Mouse (Mus musculus): ENCODE data around the gene Ilf2. TPM values are rescaled to one million over a fixed set of nuclear protein-coding genes. Genes with fewer than 3 reads are reported as not detected.

Gene Ilf2
- polyA plus RNA-seq, 1 experiment from 2014 or later = 151 TPM

DNA sequence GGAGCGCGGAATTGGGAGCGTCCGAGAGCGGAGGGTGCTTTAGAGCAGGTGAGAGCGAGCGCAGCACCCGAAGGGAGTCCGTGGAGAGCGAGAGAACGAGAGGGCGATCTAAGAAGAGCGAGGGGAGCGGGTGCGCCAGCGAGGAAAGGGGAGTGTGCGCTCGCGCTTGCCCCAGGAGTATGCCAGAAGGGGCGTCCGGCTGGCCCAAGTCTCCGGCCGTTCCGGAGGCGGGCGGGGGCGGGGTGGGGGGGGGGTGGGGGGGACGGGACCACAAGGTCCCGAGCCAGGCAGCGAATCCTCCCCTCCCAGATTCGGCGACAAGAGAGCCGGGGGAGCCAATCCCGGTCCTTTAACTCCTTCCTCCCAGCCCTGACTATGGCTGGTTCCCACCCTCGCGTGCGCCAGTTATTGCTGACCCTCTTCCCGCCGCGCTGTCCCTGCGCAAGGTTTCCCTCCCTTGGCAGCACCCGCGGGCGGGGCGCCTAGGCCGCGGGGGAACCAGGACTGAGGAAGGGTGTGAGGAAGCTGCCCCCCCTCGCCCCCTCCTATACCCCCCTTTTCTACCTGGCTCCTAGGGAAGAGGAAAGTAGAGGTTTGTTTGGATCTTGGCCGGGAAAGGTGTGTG is 10.1 kb upstream of the Ilf2 start, which contains the start of gene Npr1:
Gene Npr1, minus strand, starts transcription at position 181 of the 625 bp plus-strand sequence.
- peaks cover 28% of the 10 kb centered on the region for H3K27me3 ChIP-seq (ENCODE audit: control insufficient read depth, insufficient read depth, low read length)
- peak within 1 kb of the TSS; percentile 75 for H3K4me2 ChIP-seq
- no peaks in the 10 kb centered on the region for H3K36me3 ChIP-seq (ENCODE audit: control insufficient read depth, insufficient read depth, low read length)
- peaks cover 15% of the 10 kb centered on the region for H3K4me1 ChIP-seq (ENCODE audit: control insufficient read depth, insufficient read depth, low read length)
- H3K4me3 ChIP-seq (ENCODE audit: low read depth, low read length) = peak within 1 kb of the TSS; percentile 60
- H3K27ac ChIP-seq (ENCODE audit: low read depth, low read length) = no peak within 1 kb of the TSS
- peak within 1 kb of the TSS; percentile 67 for H3K9ac ChIP-seq (ENCODE audit: low read depth, low read length)
- under 1% methylated on average over 32 of the region's 49 CpGs for WGBS (ENCODE audit: insufficient replicate concordance)
- no peaks in the 10 kb centered on the region for H3K9me3 ChIP-seq (replicated peaks; ENCODE audit: control insufficient read depth, low read length)
- peak; percentile 53 for ATAC-seq (replicated peaks; ENCODE audit: insufficient number of reproducible peaks, low FRiP score, low TSS enrichment)

DNA sequence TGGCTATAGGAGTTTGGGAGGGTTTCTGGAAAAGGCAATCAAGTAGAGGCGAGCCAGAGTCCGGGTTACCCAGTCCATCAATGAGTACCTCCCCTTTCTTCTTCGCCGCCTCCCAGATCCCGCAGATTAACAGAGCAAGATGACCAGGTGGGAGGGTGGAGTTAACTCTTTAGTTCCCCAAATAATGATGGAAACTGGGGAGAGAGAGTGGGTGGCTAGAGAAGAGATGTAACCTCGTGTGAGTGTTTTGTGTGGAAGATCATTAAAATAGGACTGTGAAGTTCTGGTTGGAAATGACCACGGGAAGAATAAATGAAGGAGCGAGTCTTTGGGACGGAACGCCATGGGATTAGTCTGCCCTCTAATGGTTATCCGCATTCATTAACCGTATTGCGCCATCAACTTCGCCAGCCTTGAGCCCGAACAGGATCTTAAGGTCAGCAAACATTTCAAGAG is 9.6 kb upstream of the Ilf2 start:
- Histone ChIP-seq H3K27ac (ENCODE audit: low read depth, low read length) (no peak overlapping the region), H3K27me3 (ENCODE audit: control insufficient read depth, insufficient read depth, low read length) (peaks cover 28% of the 10 kb centered on the region), H3K4me2 (peak overlapping the region; percentile 75), H3K9ac (ENCODE audit: low read depth, low read length) (no peak overlapping the region), H3K9me3 (replicated peaks; ENCODE audit: control insufficient read depth, low read length) (no peaks in the 10 kb centered on the region), H3K4me1 (ENCODE audit: control insufficient read depth, insufficient read depth, low read length) (peaks cover 15% of the 10 kb centered on the region), H3K4me3 (ENCODE audit: low read depth, low read length) (peak overlapping the region; percentile 60), H3K36me3 (ENCODE audit: control insufficient read depth, insufficient read depth, low read length) (no peaks in the 10 kb centered on the region)
- ATAC-seq (replicated peaks; ENCODE audit: insufficient number of reproducible peaks, low FRiP score, low TSS enrichment) = no peak
- under 1% methylated on average over 15 of the region's 15 CpGs for WGBS (ENCODE audit: insufficient replicate concordance)

DNA sequence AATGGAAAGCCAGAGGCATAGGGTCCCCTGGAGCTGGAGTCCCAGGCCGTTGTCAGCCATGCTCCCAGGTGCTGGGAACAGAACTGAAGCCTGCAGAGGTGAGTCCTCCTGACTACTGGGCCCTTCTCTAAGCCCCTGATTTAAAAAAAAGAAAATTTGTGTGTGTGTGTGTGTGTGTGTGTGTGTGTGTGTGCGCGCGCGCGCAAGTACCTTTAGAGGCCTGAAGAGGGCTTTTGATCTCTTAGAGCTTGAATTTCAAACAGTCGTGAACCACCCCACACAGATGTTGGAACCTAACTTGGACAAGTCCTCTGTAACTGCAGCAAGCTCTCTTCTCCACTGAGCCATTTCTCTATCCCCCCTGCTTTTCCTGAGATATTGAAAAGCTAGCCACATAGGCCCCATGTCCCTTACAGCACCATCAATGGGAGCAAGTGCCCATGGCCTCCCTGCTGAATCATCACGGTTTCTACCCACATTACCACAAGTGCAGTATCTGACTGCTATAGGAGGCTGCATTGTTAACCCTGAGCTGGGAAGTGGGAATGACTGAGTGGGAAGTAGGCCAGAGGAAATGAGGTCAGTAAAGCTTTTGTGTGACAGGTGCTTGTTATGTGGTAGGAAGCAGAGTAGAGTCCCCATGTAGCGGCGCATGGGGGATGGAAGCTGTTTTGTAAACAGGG is 8.2 kb upstream of the Ilf2 start:
- Histone ChIP-seq H3K9me3 (replicated peaks; ENCODE audit: control insufficient read depth, low read length) (no peaks in the 10 kb centered on the region), H3K27me3 (ENCODE audit: control insufficient read depth, insufficient read depth, low read length) (peaks cover 28% of the 10 kb centered on the region), H3K4me3 (ENCODE audit: low read depth, low read length) (no peak overlapping the region), H3K27ac (ENCODE audit: low read depth, low read length) (no peak overlapping the region), H3K4me1 (ENCODE audit: control insufficient read depth, insufficient read depth, low read length) (peaks cover 9% of the 10 kb centered on the region), H3K36me3 (ENCODE audit: control insufficient read depth, insufficient read depth, low read length) (no peaks in the 10 kb centered on the region), H3K4me2 (no peak overlapping the region), H3K9ac (ENCODE audit: low read depth, low read length) (no peak overlapping the region)
- 93% methylated on average over 10 of the region's 10 CpGs for WGBS (ENCODE audit: insufficient replicate concordance)
- no peak for ATAC-seq (replicated peaks; ENCODE audit: insufficient number of reproducible peaks, low FRiP score, low TSS enrichment)

DNA sequence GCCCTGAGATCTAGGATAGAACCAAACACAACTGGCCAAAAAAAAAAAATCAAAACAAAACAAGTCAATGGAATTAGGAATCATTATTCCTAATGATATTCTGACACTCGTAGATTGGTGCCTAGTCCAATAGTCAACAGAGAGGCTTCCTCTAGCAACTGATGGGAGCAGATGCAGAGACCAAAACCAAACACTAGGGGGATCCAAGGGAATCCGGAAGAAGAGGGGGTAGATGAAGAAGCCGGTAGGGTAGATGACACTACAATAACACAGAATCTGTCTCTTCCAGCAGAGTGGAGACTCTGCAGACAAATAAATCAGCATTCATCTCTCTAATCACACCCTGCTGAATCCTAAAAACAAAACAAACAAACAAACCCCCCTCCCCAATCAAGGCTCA is 3.7 kb upstream of the Ilf2 start:
- Histone ChIP-seq H3K36me3 (ENCODE audit: control insufficient read depth, insufficient read depth, low read length) (no peaks in the 10 kb centered on the region), H3K9me3 (replicated peaks; ENCODE audit: control insufficient read depth, low read length) (no peaks in the 10 kb centered on the region), H3K4me2 (no peak overlapping the region), H3K9ac (ENCODE audit: low read depth, low read length) (no peak overlapping the region), H3K27me3 (ENCODE audit: control insufficient read depth, insufficient read depth, low read length) (no peaks in the 10 kb centered on the region), H3K27ac (ENCODE audit: low read depth, low read length) (no peak overlapping the region), H3K4me3 (ENCODE audit: low read depth, low read length) (no peak overlapping the region), H3K4me1 (ENCODE audit: control insufficient read depth, insufficient read depth, low read length) (peaks cover 6% of the 10 kb centered on the region; the same call in 1 of the 2 replicates)
- ATAC-seq (replicated peaks; ENCODE audit: insufficient number of reproducible peaks, low FRiP score, low TSS enrichment) = no peak
- 36% methylated on average over 3 of the region's 3 CpGs for WGBS (ENCODE audit: insufficient replicate concordance)

DNA sequence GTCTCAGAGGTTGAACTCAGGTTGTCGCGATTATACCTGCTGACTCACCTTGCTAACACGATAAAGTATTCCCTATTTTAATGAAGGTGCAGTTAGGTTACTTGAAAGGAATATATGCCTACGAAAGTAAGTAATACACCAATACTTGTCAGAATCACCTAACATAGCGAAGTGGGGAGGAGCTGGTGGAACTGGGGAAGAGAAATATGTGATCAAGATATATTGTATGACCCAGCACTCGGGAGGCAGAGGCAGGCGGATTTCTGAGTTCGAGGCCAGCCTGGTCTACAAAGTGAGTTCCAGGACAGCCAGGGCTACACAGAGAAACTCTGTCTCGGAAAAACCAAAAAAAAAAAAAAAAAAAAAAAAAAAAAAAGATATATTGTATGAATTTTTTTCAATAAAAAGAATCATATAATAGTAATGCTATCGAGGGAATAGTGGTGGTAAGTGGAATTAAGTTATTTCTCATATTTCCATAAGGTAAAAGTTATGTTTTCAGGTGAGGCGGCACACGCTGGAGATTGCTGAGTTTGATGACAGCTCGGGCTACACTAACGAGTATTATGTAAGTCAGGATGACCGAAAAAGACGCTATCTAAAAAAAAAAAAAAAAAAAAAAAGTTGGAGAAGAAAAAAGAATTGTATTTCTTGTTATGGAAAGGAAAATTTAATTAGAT is 635 bp upstream of the Ilf2 start:
- peaks cover 6% of the 10 kb centered on the region; the same call in 1 of the 2 replicates for H3K4me1 ChIP-seq (ENCODE audit: control insufficient read depth, insufficient read depth, low read length)
- no peaks in the 10 kb centered on the region for H3K27me3 ChIP-seq (ENCODE audit: control insufficient read depth, insufficient read depth, low read length)
- H3K9ac ChIP-seq (ENCODE audit: low read depth, low read length) = no peak overlapping the region
- ATAC-seq (replicated peaks; ENCODE audit: insufficient number of reproducible peaks, low FRiP score, low TSS enrichment) = 0 out of 2 replicates have a peak, but pooled peaks have one; percentile 8
- H3K9me3 ChIP-seq (replicated peaks; ENCODE audit: control insufficient read depth, low read length) = no peaks in the 10 kb centered on the region
- WGBS (ENCODE audit: insufficient replicate concordance) = 39% methylated on average over 15 of the region's 16 CpGs
- peaks cover 13% of the 10 kb centered on the region for H3K36me3 ChIP-seq (ENCODE audit: control insufficient read depth, insufficient read depth, low read length)
- H3K27ac ChIP-seq (ENCODE audit: low read depth, low read length) = no peak overlapping the region
- H3K4me2 ChIP-seq = peak overlapping the region; percentile 52
- peak overlapping the region; percentile 38 for H3K4me3 ChIP-seq (ENCODE audit: low read depth, low read length)

DNA sequence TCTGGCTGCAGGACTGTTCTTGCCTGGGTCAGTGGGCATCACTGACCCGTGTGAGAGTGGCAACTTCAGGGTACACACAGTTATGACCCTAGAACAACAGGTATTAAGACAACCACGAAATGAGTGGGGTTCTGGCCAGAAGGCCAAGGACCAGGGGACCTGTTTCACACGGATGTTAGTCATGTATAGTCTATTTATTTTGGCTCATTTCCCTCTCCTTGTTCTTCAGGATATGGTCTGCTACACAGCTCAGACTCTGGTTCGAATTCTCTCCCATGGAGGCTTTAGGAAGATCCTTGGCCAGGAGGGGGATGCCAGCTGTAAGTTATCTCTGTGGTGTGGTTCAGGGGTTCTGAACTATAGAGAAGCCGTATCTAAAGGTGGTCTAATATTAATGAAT is 11.1 kb downstream of the Ilf2 start:
- WGBS (ENCODE audit: insufficient replicate concordance) = 80% methylated on average over 5 of the region's 5 CpGs

DNA sequence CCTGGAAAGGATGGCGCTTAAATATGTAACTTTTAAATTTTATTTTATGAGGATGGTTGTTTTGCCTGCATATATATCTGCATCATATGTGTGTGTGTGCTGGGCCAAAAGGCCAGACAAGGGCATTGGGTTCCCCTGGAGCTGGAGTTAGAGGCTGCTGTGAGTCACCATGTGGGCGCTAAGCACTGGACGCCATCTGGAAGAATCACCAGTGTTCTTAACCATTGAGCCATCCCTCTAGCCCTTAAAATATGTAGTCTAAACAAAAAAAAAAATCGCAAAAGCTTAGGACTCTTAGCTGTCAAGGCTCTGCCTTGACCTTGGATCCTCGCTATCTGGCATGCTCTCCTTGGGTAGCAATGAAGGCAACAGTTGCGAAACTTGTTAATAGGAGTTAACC is 12.7 kb downstream of the Ilf2 start:
- Histone ChIP-seq H3K4me3 (ENCODE audit: low read depth, low read length) (no peak overlapping the region), H3K27me3 (ENCODE audit: control insufficient read depth, insufficient read depth, low read length) (no peaks in the 10 kb centered on the region), H3K4me1 (ENCODE audit: control insufficient read depth, insufficient read depth, low read length) (peaks cover 6% of the 10 kb centered on the region; the same call in 1 of the 2 replicates), H3K9ac (ENCODE audit: low read depth, low read length) (no peak overlapping the region), H3K36me3 (ENCODE audit: control insufficient read depth, insufficient read depth, low read length) (peaks cover 21% of the 10 kb centered on the region), H3K9me3 (replicated peaks; ENCODE audit: control insufficient read depth, low read length) (no peaks in the 10 kb centered on the region), H3K27ac (ENCODE audit: low read depth, low read length) (no peak overlapping the region), H3K4me2 (no peak overlapping the region)
- 90% methylated on average over 6 of the region's 6 CpGs for WGBS (ENCODE audit: insufficient replicate concordance)
- no peak for ATAC-seq (replicated peaks; ENCODE audit: insufficient number of reproducible peaks, low FRiP score, low TSS enrichment)

More for the DNA sequence above, 11.1 kb downstream of the Ilf2 start:
- H3K4me1 ChIP-seq (ENCODE audit: control insufficient read depth, insufficient read depth, low read length) = peaks cover 6% of the 10 kb centered on the region; the same call in 1 of the 2 replicates
- no peak for ATAC-seq (replicated peaks; ENCODE audit: insufficient number of reproducible peaks, low FRiP score, low TSS enrichment)
- no peak overlapping the region for H3K9ac ChIP-seq (ENCODE audit: low read depth, low read length)
- H3K4me2 ChIP-seq = no peak overlapping the region
- no peaks in the 10 kb centered on the region for H3K27me3 ChIP-seq (ENCODE audit: control insufficient read depth, insufficient read depth, low read length)
- no peak overlapping the region for H3K27ac ChIP-seq (ENCODE audit: low read depth, low read length)
- no peak overlapping the region for H3K4me3 ChIP-seq (ENCODE audit: low read depth, low read length)
- H3K9me3 ChIP-seq (replicated peaks; ENCODE audit: control insufficient read depth, low read length) = no peaks in the 10 kb centered on the region
- H3K36me3 ChIP-seq (ENCODE audit: control insufficient read depth, insufficient read depth, low read length) = peaks cover 30% of the 10 kb centered on the region

DNA sequence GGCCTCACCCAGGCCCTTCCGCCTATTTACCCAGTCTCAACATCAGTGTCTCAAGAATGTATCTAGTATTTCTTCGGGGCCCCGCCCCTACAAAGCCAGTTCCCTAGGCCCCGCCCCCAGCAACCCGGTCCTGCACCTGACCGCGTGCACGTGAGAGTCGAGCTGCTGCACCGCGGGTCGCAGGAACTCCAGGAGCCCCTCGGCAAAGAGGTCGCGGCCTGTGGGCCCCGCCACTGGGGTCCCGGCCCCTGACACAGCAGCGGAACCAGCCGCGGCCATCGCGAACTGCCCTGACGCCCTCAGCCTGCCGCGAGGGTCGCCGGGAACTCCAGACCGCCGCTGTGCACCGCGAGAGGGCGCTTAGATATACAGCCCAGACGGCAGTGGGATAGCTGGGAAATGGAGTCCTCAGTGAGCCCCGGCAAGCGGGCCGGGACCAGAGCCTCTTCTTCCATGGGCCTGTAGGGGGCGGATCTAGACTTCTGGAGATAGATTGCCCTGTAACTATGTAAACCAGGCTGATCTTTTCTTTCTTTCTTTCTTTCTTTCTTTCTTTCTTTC is 14.8 kb downstream of the Ilf2 start, which contains the start of gene Snapin:
Gene Snapin, minus strand, starts transcription at position 338 of the 561 bp plus-strand sequence.
- Histone ChIP-seq H3K27me3 (ENCODE audit: control insufficient read depth, insufficient read depth, low read length) (no peaks in the 10 kb centered on the region), H3K4me2 (peak within 1 kb of the TSS; percentile 73), H3K27ac (ENCODE audit: low read depth, low read length) (peak within 1 kb of the TSS; percentile 41; the same call in 1 of the 2 replicates), H3K36me3 (ENCODE audit: control insufficient read depth, insufficient read depth, low read length) (peaks cover 15% of the 10 kb centered on the region), H3K4me1 (ENCODE audit: control insufficient read depth, insufficient read depth, low read length) (peaks cover 6% of the 10 kb centered on the region; the same call in 1 of the 2 replicates), H3K4me3 (ENCODE audit: low read depth, low read length) (peak within 1 kb of the TSS; percentile 69), H3K9ac (ENCODE audit: low read depth, low read length) (peak within 1 kb of the TSS; percentile 80), H3K9me3 (replicated peaks; ENCODE audit: control insufficient read depth, low read length) (no peaks in the 10 kb centered on the region)
- under 1% methylated on average over 37 of the region's 37 CpGs for WGBS (ENCODE audit: insufficient replicate concordance)
- ATAC-seq (replicated peaks; ENCODE audit: insufficient number of reproducible peaks, low FRiP score, low TSS enrichment) = peak; percentile 94
